Mouse (Mus musculus) erythroid progenitor cell, adult 5-6 weeks (primary cell): ENCODE measurements around the gene Olfr1012. TPM values are rescaled to one million over a fixed set of nuclear protein-coding genes. Genes with fewer than 3 reads are reported as not detected.
"Not testable (repeated sequence)": the region's sequence is repeated elsewhere in the genome, so short reads cannot be mapped to it uniquely, and the experiment has no call there.

ENCODE experiments used
- ATAC-seq: replicated peaks from 2 replicates; pipeline ENCODE4 v1.8.0; 2016; ENCODE audit warnings: moderate number of reproducible peaks, mild to moderate bottlenecking, moderate TSS enrichment, inconsistent platforms; ENCODE audit not compliant: poor library complexity, low FRiP score, severe bottlenecking
- total RNA-seq, 2 experiments: library from RNA; stranded (forward) in 1 of 2; stranded (reverse) in 1 of 2; fragments of 150-400 nt in 1 of 2; fragments of 186-747, 209-891 nt in 1 of 2; gene quantifications; 2 replicates each; pipeline versions ENCODE4 v1.2.3 to v1.2.4; 2015 to 2017; ENCODE audit warnings: low replicate concordance in 2 of 2

Gene Olfr1012
- total RNA-seq (2015; ENCODE audit: low replicate concordance) = not detected in 2 replicates
- total RNA-seq (2017; ENCODE audit: low replicate concordance) = not detected in 2 replicates

DNA sequence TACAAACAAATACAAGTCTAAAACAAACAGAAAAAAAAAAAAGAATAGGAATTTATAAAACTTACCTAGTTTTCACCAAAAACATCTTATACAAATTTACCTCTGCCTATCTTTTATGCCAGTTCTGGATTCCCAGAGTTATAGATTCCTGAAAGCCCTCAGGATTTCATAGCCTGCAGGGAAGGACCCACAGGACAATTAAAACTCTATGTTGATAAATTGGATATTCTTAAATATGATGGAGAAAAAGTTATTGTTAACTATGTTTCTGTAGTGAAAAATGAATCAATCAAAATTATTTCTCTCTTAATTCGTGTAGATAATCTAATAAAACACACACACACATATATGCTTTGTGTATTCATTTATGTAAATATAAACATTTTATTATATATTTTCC lies at the start of gene Olfr1012:
Olfr1012 (minus strand) TSS at position 101 of the 400 bp plus-strand sequence.
- ATAC-seq = no peak

- ATAC-seq = no peak
These were observed 41.9 kb upstream of the Olfr1012 start for GRCm38 (mm10) chr2:85804501-85804900.

GRCm38 (mm10) chr2:85802444-85802843 lies 39.9 kb upstream of the Olfr1012 start, which contains the start of gene Olfr1016:
Olfr1016 (minus strand) TSS chr2:85802544.
- no peak for ATAC-seq

DNA sequence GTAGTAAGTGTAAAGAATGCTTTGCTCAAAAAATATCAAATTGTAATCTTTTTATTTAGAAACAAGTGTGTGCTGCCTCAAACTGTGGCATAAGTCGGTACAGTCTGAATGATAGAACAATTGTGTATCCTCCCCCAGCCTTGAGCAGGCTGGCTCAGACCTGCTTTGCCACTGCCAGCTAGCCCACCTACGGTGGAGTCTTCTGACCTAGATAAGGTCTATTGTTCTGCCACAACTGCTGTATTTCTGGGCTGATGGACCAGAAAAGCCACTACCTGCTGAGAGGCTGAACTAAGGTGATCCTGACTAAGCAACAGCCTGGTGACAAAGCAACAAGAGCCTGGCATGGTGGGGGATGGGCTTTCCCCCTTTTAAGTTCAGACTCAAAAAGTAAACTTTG lies 29.8 kb upstream of the Olfr1012 start:
- no peak for ATAC-seq

GRCm38 (mm10) chr2:85781717-85782116 lies 19.2 kb upstream of the Olfr1012 start, which contains the start of gene Olfr1015:
Olfr1015 (plus strand) TSS chr2:85782017.
- ATAC-seq = no peak

- no peak for ATAC-seq
These were observed 9.8 kb upstream of the Olfr1012 start, which contains the start of gene Olfr1014 for GRCm38 (mm10) chr2:85772413-85772812. Olfr1014 (plus strand) TSS chr2:85772713.

DNA sequence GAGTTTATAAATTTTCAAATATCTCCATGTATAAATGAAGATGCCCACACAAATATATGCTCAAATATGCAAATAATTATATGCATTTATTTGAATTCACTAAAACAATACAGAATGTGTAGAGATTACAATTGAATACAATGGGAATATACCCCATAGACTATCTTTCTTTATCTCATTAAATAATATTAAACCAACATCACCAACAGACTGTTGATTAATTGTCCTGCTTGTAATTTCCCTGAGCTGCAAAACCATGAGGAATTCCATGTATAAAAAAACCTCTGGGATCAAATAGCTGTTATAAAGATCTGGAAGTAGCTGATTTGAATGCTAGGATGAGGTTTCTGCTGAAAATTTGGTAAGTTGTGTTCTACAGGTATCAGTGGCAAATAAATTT lies 4.2 kb upstream of the Olfr1012 start, which contains the start of gene Olfr1013:
Olfr1013 (plus strand) TSS at position 301 of the 400 bp plus-strand sequence.
- ATAC-seq = no peak

GRCm38 (mm10) chr2:85753822-85754221 lies 8.7 kb downstream of the Olfr1012 start:
- no peak for ATAC-seq

GRCm38 (mm10) chr2:85725793-85726192 lies 36.8 kb downstream of the Olfr1012 start:
- ATAC-seq = no peak

- no peak for ATAC-seq
These were observed 47.4 kb downstream of the Olfr1012 start, which contains the start of gene Olfr1009 for GRCm38 (mm10) chr2:85715119-85715518. Olfr1009 (plus strand) TSS chr2:85715419.

GRCm38 (mm10) chr2:85711159-85711558 lies 51.4 kb downstream of the Olfr1012 start:
- ATAC-seq = no peak

GRCm38 (mm10) chr2:85710680-85711079 lies 51.9 kb downstream of the Olfr1012 start:
- ATAC-seq = not testable (repeated sequence)

Other genes starting within 250 kb of the Olfr1012 start
- not detected in 2 replicates for gene 4833423E24Rik, start 243.7 kb downstream of the Olfr1012 start, total RNA-seq (2015; ENCODE audit: low replicate concordance)
- gene 4833423E24Rik, start 243.7 kb downstream of the Olfr1012 start, total RNA-seq (2017; ENCODE audit: low replicate concordance) = not detected in 2 replicates
- gene Olfr996, start 183.6 kb downstream of the Olfr1012 start, total RNA-seq (2015; ENCODE audit: low replicate concordance) = not detected in 2 replicates
- gene Olfr996, start 183.6 kb downstream of the Olfr1012 start, total RNA-seq (2017; ENCODE audit: low replicate concordance) = not detected in 2 replicates
- not detected in 2 replicates for gene Olfr998, start 173.8 kb downstream of the Olfr1012 start, total RNA-seq (2015; ENCODE audit: low replicate concordance)
- gene Olfr998, start 173.8 kb downstream of the Olfr1012 start, total RNA-seq (2017; ENCODE audit: low replicate concordance) = not detected in 2 replicates
- not detected in 2 replicates for gene Olfr1000, start 150.9 kb downstream of the Olfr1012 start, total RNA-seq (2015; ENCODE audit: low replicate concordance)
- gene Olfr1000, start 150.9 kb downstream of the Olfr1012 start, total RNA-seq (2017; ENCODE audit: low replicate concordance) = not detected in 2 replicates
- not detected in 2 replicates for gene Olfr1002, start 112.1 kb downstream of the Olfr1012 start, total RNA-seq (2015; ENCODE audit: low replicate concordance)
- gene Olfr1002, start 112.1 kb downstream of the Olfr1012 start, total RNA-seq (2017; ENCODE audit: low replicate concordance) = not detected in 2 replicates
- gene Olfr154, start 98.3 kb downstream of the Olfr1012 start, total RNA-seq (2015; ENCODE audit: low replicate concordance) = not detected in 2 replicates
- gene Olfr154, start 98.3 kb downstream of the Olfr1012 start, total RNA-seq (2017; ENCODE audit: low replicate concordance) = not detected in 2 replicates
- gene Olfr1006, start 84.0 kb downstream of the Olfr1012 start, total RNA-seq (2015; ENCODE audit: low replicate concordance) = not detected in 2 replicates
- not detected in 2 replicates for gene Olfr1006, start 84.0 kb downstream of the Olfr1012 start, total RNA-seq (2017; ENCODE audit: low replicate concordance)
- not detected in 2 replicates for gene Olfr1008, start 73.3 kb downstream of the Olfr1012 start, total RNA-seq (2015; ENCODE audit: low replicate concordance)
- gene Olfr1008, start 73.3 kb downstream of the Olfr1012 start, total RNA-seq (2017; ENCODE audit: low replicate concordance) = not detected in 2 replicates
- not detected in 2 replicates for gene Olfr1009, start 47.3 kb downstream of the Olfr1012 start, total RNA-seq (2015; ENCODE audit: low replicate concordance)
- gene Olfr1009, start 47.3 kb downstream of the Olfr1012 start, total RNA-seq (2017; ENCODE audit: low replicate concordance) = not detected in 2 replicates
- not detected in 2 replicates for gene Olfr1013, start 4.3 kb upstream of the Olfr1012 start, total RNA-seq (2015; ENCODE audit: low replicate concordance)
- not detected in 2 replicates for gene Olfr1013, start 4.3 kb upstream of the Olfr1012 start, total RNA-seq (2017; ENCODE audit: low replicate concordance)
- not detected in 2 replicates for gene Olfr1014, start 9.9 kb upstream of the Olfr1012 start, total RNA-seq (2015; ENCODE audit: low replicate concordance)
- not detected in 2 replicates for gene Olfr1014, start 9.9 kb upstream of the Olfr1012 start, total RNA-seq (2017; ENCODE audit: low replicate concordance)
- gene Olfr1015, start 19.3 kb upstream of the Olfr1012 start, total RNA-seq (2015; ENCODE audit: low replicate concordance) = not detected in 2 replicates
- gene Olfr1015, start 19.3 kb upstream of the Olfr1012 start, total RNA-seq (2017; ENCODE audit: low replicate concordance) = not detected in 2 replicates
- not detected in 2 replicates for gene Olfr1016, start 39.8 kb upstream of the Olfr1012 start, total RNA-seq (2015; ENCODE audit: low replicate concordance)
- not detected in 2 replicates for gene Olfr1016, start 39.8 kb upstream of the Olfr1012 start, total RNA-seq (2017; ENCODE audit: low replicate concordance)
- gene Olfr1018, start 55.7 kb upstream of the Olfr1012 start, total RNA-seq (2015; ENCODE audit: low replicate concordance) = not detected in 2 replicates
- gene Olfr1018, start 55.7 kb upstream of the Olfr1012 start, total RNA-seq (2017; ENCODE audit: low replicate concordance) = 0.39 TPM in 1 of 2 replicates, not detected in the other
- gene Olfr1019, start 82.7 kb upstream of the Olfr1012 start, total RNA-seq (2015; ENCODE audit: low replicate concordance) = not detected in 2 replicates
- not detected in 2 replicates for gene Olfr1019, start 82.7 kb upstream of the Olfr1012 start, total RNA-seq (2017; ENCODE audit: low replicate concordance)
- gene Olfr1020, start 84.3 kb upstream of the Olfr1012 start, total RNA-seq (2015; ENCODE audit: low replicate concordance) = not detected in 2 replicates
- gene Olfr1020, start 84.3 kb upstream of the Olfr1012 start, total RNA-seq (2017; ENCODE audit: low replicate concordance) = not detected in 2 replicates
- gene Olfr1022, start 105.8 kb upstream of the Olfr1012 start, total RNA-seq (2015; ENCODE audit: low replicate concordance) = not detected in 2 replicates
- gene Olfr1022, start 105.8 kb upstream of the Olfr1012 start, total RNA-seq (2017; ENCODE audit: low replicate concordance) = not detected in 2 replicates
- gene Olfr1023, start 122.9 kb upstream of the Olfr1012 start, total RNA-seq (2015; ENCODE audit: low replicate concordance) = not detected in 2 replicates
- not detected in 2 replicates for gene Olfr1023, start 122.9 kb upstream of the Olfr1012 start, total RNA-seq (2017; ENCODE audit: low replicate concordance)
- gene Olfr1024, start 142.3 kb upstream of the Olfr1012 start, total RNA-seq (2015; ENCODE audit: low replicate concordance) = not detected in 2 replicates
- not detected in 2 replicates for gene Olfr1024, start 142.3 kb upstream of the Olfr1012 start, total RNA-seq (2017; ENCODE audit: low replicate concordance)
- not detected in 2 replicates for gene Olfr1025-ps1, start 152.4 kb upstream of the Olfr1012 start, total RNA-seq (2015; ENCODE audit: low replicate concordance)
- not detected in 2 replicates for gene Olfr1025-ps1, start 152.4 kb upstream of the Olfr1012 start, total RNA-seq (2017; ENCODE audit: low replicate concordance)
- not detected in 2 replicates for gene Olfr1026, start 158.8 kb upstream of the Olfr1012 start, total RNA-seq (2015; ENCODE audit: low replicate concordance)
- not detected in 2 replicates for gene Olfr1026, start 158.8 kb upstream of the Olfr1012 start, total RNA-seq (2017; ENCODE audit: low replicate concordance)
- gene Olfr1028, start 187.7 kb upstream of the Olfr1012 start, total RNA-seq (2015; ENCODE audit: low replicate concordance) = not detected in 2 replicates
- not detected in 2 replicates for gene Olfr1028, start 187.7 kb upstream of the Olfr1012 start, total RNA-seq (2017; ENCODE audit: low replicate concordance)
- not detected in 2 replicates for gene Olfr1029, start 211.1 kb upstream of the Olfr1012 start, total RNA-seq (2015; ENCODE audit: low replicate concordance)
- not detected in 2 replicates for gene Olfr1029, start 211.1 kb upstream of the Olfr1012 start, total RNA-seq (2017; ENCODE audit: low replicate concordance)
- gene Olfr1030, start 216.5 kb upstream of the Olfr1012 start, total RNA-seq (2015; ENCODE audit: low replicate concordance) = not detected in 2 replicates
- gene Olfr1030, start 216.5 kb upstream of the Olfr1012 start, total RNA-seq (2017; ENCODE audit: low replicate concordance) = not detected in 2 replicates
- not detected in 2 replicates for gene Olfr1031, start 227.5 kb upstream of the Olfr1012 start, total RNA-seq (2015; ENCODE audit: low replicate concordance)
- not detected in 2 replicates for gene Olfr1031, start 227.5 kb upstream of the Olfr1012 start, total RNA-seq (2017; ENCODE audit: low replicate concordance)
- not detected in 2 replicates for gene Olfr1032, start 242.8 kb upstream of the Olfr1012 start, total RNA-seq (2015; ENCODE audit: low replicate concordance)
- gene Olfr1032, start 242.8 kb upstream of the Olfr1012 start, total RNA-seq (2017; ENCODE audit: low replicate concordance) = not detected in 2 replicates